ENCODE assay signal across 10 mouse cellular contexts in the genomic region with DNA sequence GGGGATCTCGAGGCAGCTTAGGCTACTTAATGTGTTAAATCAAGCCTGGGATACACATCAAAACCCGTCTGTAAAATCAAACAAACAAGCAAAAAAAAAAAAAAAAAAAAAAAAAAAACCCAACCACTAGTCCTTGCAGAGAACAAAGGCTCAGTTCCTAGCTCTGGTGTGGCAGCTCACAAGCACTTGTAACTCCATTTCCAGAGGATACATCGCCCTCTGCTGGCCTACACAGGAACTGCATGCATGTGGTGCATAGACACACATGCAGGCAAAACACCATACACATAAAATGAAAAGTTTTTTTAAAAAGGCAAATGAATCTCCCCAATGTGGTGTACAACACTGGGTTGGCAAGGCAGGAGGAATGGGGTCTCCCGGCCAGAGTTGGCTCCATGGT. TPM values are rescaled to one million over a fixed set of nuclear protein-coding genes. Genes with fewer than 3 reads are reported as not detected.
DNase-seq lines count a peak whose midpoint lies in the region; ATAC-seq and TF ChIP-seq lines count a peak whose summit lies in the region.
"Had no signal": no experiment of that assay in that cellular context is flagged by ENCODE, and none has a peak within 500 bp of the region (broad histone marks: within the 10 kb centered on the region; RNA-seq: fewer than 3 reads in every experiment).

No protein-coding gene starts in this region.

- ATAC-seq in hindbrain, embryonic 14.5 days (ENCODE audit: low FRiP score), result no peak

- peaks cover 4% of the 10 kb centered on the region for H3K9me3 ChIP-seq in CH12.LX (replicated peaks; ENCODE audit: low read length)
- no peaks in the 10 kb centered on the region for H3K9me3 ChIP-seq in hindbrain, embryonic 14.5 days (ENCODE audit: control insufficient read depth, low read length)

- in situ Hi-C loops in CH12.LX (cut with MboI; ENCODE audit: low pct_ligation_motif_present, low pct_unique_long_range_greater_than_20kb, low sequenced_read_pairs), result no loop called here

- DNase-seq in 416B (ENCODE audit: low read depth) (peak; percentile 90), CH12.LX (ENCODE audit: extremely low read depth) (peak; percentile 74)
- DNase-seq in brain, embryonic 14.5 days (ENCODE audit: low read depth), result peak; percentile 66
- peak; percentile 67 for DNase-seq in forelimb bud, embryonic 11.5 days (ENCODE audit: low read depth, low spot score)
- DNase-seq in kidney, adult 9 months, result peak; percentile 86
- peak; percentile 88 for DNase-seq in lung, postnatal 36 days
- DNase-seq in spleen, postnatal 14 days (ENCODE audit: low spot score in 2 of 2), result peak; percentile 47 to 71
- DNase-seq in hindbrain, embryonic 14.5 days (ENCODE audit: low spot score), result no peak

- TF ChIP-seq RAD21 in CH12.LX (IDR thresholded peaks at IDR 0.05; ENCODE audit: low read depth, low read length), result peak; percentile 78

- no peak overlapping the region for H3K4me3 ChIP-seq in CH12.LX (replicated peaks in 1 of 3; ENCODE audit: low read depth in 2 of 3, low read length in 2 of 3, poor library complexity in 1 of 3)
- H3K4me3 ChIP-seq in hindbrain, embryonic 14.5 days (replicated peaks; ENCODE audit: low read length), result no peak overlapping the region

- peak; percentile 78 to 84 for TF ChIP-seq CTCF in CH12.LX (conservative IDR thresholded peaks at IDR 0.05 in 1 of 2, IDR thresholded peaks at IDR 0.05 in 1 of 2; ENCODE audit: low read depth in 2 of 2, low read length in 2 of 2)
- peak; percentile 66; the same call in 1 of the 2 replicates for TF ChIP-seq CTCF in brain, embryonic 14.5 days (IDR thresholded peaks at IDR 0.05; ENCODE audit: borderline replicate concordance, extremely low read depth, insufficient read depth, insufficient read length)

- H3K79me2 ChIP-seq in CH12.LX (replicated peaks; ENCODE audit: control insufficient read depth, extremely low read depth, insufficient read depth, poor library complexity, severe bottlenecking), result no peaks in the 10 kb centered on the region

- no peak for TF ChIP-seq POLR2A in CH12.LX (IDR thresholded peaks at IDR 0.05; ENCODE audit: low read depth, low read length)
- no peak for TF ChIP-seq POLR2A in brain, embryonic 14.5 days (IDR thresholded peaks at IDR 0.05; ENCODE audit: borderline replicate concordance, extremely low read depth, insufficient read depth, insufficient read length, poor library complexity, severe bottlenecking)

- no peak overlapping the region for H3K9ac ChIP-seq in CH12.LX (ENCODE audit: insufficient read depth, low read depth)
- H3K9ac ChIP-seq in hindbrain, embryonic 14.5 days, result no peak overlapping the region

- peaks cover 0 to 5% of the 10 kb centered on the region in 2 experiments; a peak in 2 of 4 replicates for H3K4me1 ChIP-seq in CH12.LX (ENCODE audit: control insufficient read depth in 1 of 2, insufficient read depth in 2 of 2)
- H3K4me1 ChIP-seq in hindbrain, embryonic 14.5 days (replicated peaks; ENCODE audit: control insufficient read depth, insufficient read depth, low read length), result no peaks in the 10 kb centered on the region

- H3K27me3 ChIP-seq in CH12.LX (replicated peaks), result peaks cover 35% of the 10 kb centered on the region
- H3K27me3 ChIP-seq in hindbrain, embryonic 14.5 days (ENCODE audit: control insufficient read depth, insufficient read depth, low read length), result 0 out of 2 replicates have a peak, but pooled peaks cover 5% of the 10 kb centered on the region

- no peak overlapping the region for H3K27ac ChIP-seq in CH12.LX (ENCODE audit: insufficient read depth, low read depth)
- H3K27ac ChIP-seq in hindbrain, embryonic 14.5 days, result no peak overlapping the region

- no peak for TF ChIP-seq EP300 in CH12.LX (IDR thresholded peaks at IDR 0.05; ENCODE audit: low read length)

- H3K4me2 ChIP-seq in CH12.LX (ENCODE audit: insufficient read depth, low read depth, poor library complexity, severe bottlenecking), result no peak overlapping the region
- no peak overlapping the region for H3K4me2 ChIP-seq in hindbrain, embryonic 14.5 days (replicated peaks)

- no peaks in the 10 kb centered on the region for H3K36me3 ChIP-seq in CH12.LX (replicated peaks in 1 of 2; ENCODE audit: control insufficient read depth in 1 of 2, insufficient read depth in 1 of 2, low read length in 1 of 2)
- no peaks in the 10 kb centered on the region for H3K36me3 ChIP-seq in hindbrain, embryonic 14.5 days (replicated peaks; ENCODE audit: control insufficient read depth, insufficient read depth)

- 51% methylated on average over 4 of the region's 4 CpGs for WGBS in hindbrain, embryonic 14.5 days

- dilution Hi-C loops in CH12.LX (cut with MboI; ENCODE audit: extremely low pct_ligation_motif_present, extremely low pct_unique_long_range_greater_than_20kb, low sequenced_read_pairs), result no loop called here

TF ChIP-seq in CH12.LX, 34 proteins besides CTCF, POLR2A, EP300 and RAD21:
- no peak for TF ChIP-seq NELFE (IDR thresholded peaks at IDR 0.05; ENCODE audit: low read depth, low read length)
- no peak for TF ChIP-seq IRF4 (IDR thresholded peaks at IDR 0.05; ENCODE audit: low read depth, low read length)
- peak; percentile 68 for TF ChIP-seq ZNF384 (IDR thresholded peaks at IDR 0.05; ENCODE audit: low read depth, low read length)
- TF ChIP-seq MYC (IDR thresholded peaks at IDR 0.05; ENCODE audit: low read depth, low read length), result no peak
- peak; percentile 15; the same call in 1 of the 2 replicates for TF ChIP-seq ZC3H11A (IDR thresholded peaks at IDR 0.05; ENCODE audit: low read depth, low read length)
- no peak for TF ChIP-seq BHLHE40 (IDR thresholded peaks at IDR 0.05; ENCODE audit: low read depth, low read length)
- TF ChIP-seq SMC3 (IDR thresholded peaks at IDR 0.05; ENCODE audit: low read depth, low read length), result peak; percentile 86

RNA-seq across cellular contexts. Expression of gene Slc7a8, which starts 4.2 kb away (rescaled TPM):
- total RNA-seq in CH12.LX (2012; rRNA removed) (0.08 and 0.13 TPM in 2 replicates), CH12.LX (2014; rRNA removed) (not detected in 2 replicates)
- 0.16 and 0.17 TPM in 2 replicates for polyA plus RNA-seq in CH12.LX (2012; ENCODE audit: insufficient read length, low read depth)
- polyA plus RNA-seq in brain, embryonic 14.5 days (2012; rRNA removed), result 8.9 and 14.6 TPM in 2 replicates
- polyA plus RNA-seq in hindbrain, embryonic 14.5 days (2014; fragmentation: Nextera tagmentation; extraction: Ambion mirVana), result 9.8 and 10.7 TPM in 2 replicates

RNA-seq across cellular contexts. Expression of gene Rnf212b, which starts 28.0 kb away (rescaled TPM):
- total RNA-seq in CH12.LX (2012; rRNA removed) (not detected in 2 replicates), CH12.LX (2014; rRNA removed) (not detected in 2 replicates)
- not detected in 2 replicates for polyA plus RNA-seq in CH12.LX (2012; ENCODE audit: insufficient read length, low read depth)
- 0.06 TPM in 1 of 2 replicates, not detected in the other for polyA plus RNA-seq in brain, embryonic 14.5 days (2012; rRNA removed)
- not detected in 2 replicates for polyA plus RNA-seq in hindbrain, embryonic 14.5 days (2014; fragmentation: Nextera tagmentation; extraction: Ambion mirVana)
- total RNA-seq: layer of hippocampus, adult 8-10 months had no signal
- polyA plus RNA-seq: stomach, embryonic 14.5 days had no signal
